Mouse (Mus musculus) limb, embryonic 14.5 days (tissue): ENCODE results near the gene Bicra. TPM values are rescaled to one million over a fixed set of nuclear protein-coding genes. Genes with fewer than 3 reads are reported as not detected.

Source experiments
- ATAC-seq: fragments of 200-750 bp; cut with Nextera tagmentation; 2 replicates; pipeline ENCODE4 v1.8.0; 2017; ENCODE audit warnings: low read depth, moderate number of reproducible peaks, moderate TSS enrichment; ENCODE audit not compliant: low FRiP score
- DNase-seq: peaks from one replicate; pipeline ENCODE4 v3.0.0-alpha.2; 2015; ENCODE audit warnings: low spot score
- H3K27ac ChIP-seq: fragments of 300-500 bp; sonication (generic); replicated peaks from 2 replicates; pipeline ENCODE4 v1.5.1; 2014; ENCODE audit warnings: low read depth, mild to moderate bottlenecking, low read length, moderate library complexity, mixed read lengths
- H3K27me3 ChIP-seq: fragments of 300-500 bp; sonication (generic); 2 replicates; pipeline ENCODE4 v1.6.1; 2014; ENCODE audit warnings: low read length, mixed read lengths; ENCODE audit not compliant: control insufficient read depth, insufficient read depth
- H3K36me3 ChIP-seq: fragments of 300-500 bp; sonication (generic); 2 replicates; pipeline ENCODE4 v1.6.1; 2014; ENCODE audit warnings: mild to moderate bottlenecking, low read length, moderate library complexity, mixed read lengths; ENCODE audit not compliant: control insufficient read depth, insufficient read depth
- H3K4me1 ChIP-seq: fragments of 300-500 bp; sonication (generic); 2 replicates; pipeline ENCODE4 v1.6.1; 2014; ENCODE audit warnings: antibody characterized with exemption, low read length, mixed read lengths; ENCODE audit not compliant: control insufficient read depth, insufficient read depth
- H3K4me2 ChIP-seq: fragments of 300-500 bp; sonication (generic); replicated peaks from 2 replicates; pipeline ENCODE4 v1.6.1; 2014; ENCODE audit warnings: low read depth, mild to moderate bottlenecking, low read length, moderate library complexity; ENCODE audit not compliant: severe bottlenecking
- H3K4me3 ChIP-seq: fragments of 300-500 bp; sonication (generic); replicated peaks from 2 replicates; pipeline ENCODE4 v1.5.1; 2014; ENCODE audit warnings: low read length
- H3K9ac ChIP-seq: fragments of 300-500 bp; sonication (generic); 2 replicates; pipeline ENCODE4 v1.6.1; 2014; ENCODE audit warnings: mild to moderate bottlenecking, low read depth, low read length, moderate library complexity; ENCODE audit not compliant: severe bottlenecking
- H3K9me3 ChIP-seq: fragments of 300-500 bp; sonication (generic); 2 replicates; pipeline ENCODE4 v1.6.1; 2016; ENCODE audit warnings: low read length; ENCODE audit not compliant: control insufficient read depth
- POLR2A ChIP-seq: fragments of 200-500 bp; IDR thresholded peaks from 2 replicates; pipeline ENCODE4 v1.8.0; 2012; ENCODE audit warnings: inconsistent platforms, mild to moderate bottlenecking, moderate library complexity, borderline replicate concordance; ENCODE audit not compliant: insufficient read depth, insufficient read length; ENCODE audit errors: extremely low read depth
- WGBS: fragments of 180-500 bp; shearing (Covaris S2); extraction: QIAGEN DNeasy Blood & Tissue Kit; methylation state at CpG from one replicate; pipeline ENCODE4 v1.1.7; 2014; 5-methylcytosine and 5-hydroxymethylcytosine counted together
- polyA plus RNA-seq, 2 experiments: library from polyadenylated mRNA; depleted of rRNA in 1 of 2; stranded (reverse) in 1 of 2; unstranded in 1 of 2; fragments of >200 nt; fragmentation: Nextera tagmentation in 1 of 2; extraction: Ambion mirVana in 1 of 2; gene quantifications; 2 replicates each; pipeline versions ENCODE4 v1.2.1 to v1.2.3; 2012 to 2014

The Bicra gene
- polyA plus RNA-seq, 2 experiments, result 8.6 to 20.1 TPM

DNA sequence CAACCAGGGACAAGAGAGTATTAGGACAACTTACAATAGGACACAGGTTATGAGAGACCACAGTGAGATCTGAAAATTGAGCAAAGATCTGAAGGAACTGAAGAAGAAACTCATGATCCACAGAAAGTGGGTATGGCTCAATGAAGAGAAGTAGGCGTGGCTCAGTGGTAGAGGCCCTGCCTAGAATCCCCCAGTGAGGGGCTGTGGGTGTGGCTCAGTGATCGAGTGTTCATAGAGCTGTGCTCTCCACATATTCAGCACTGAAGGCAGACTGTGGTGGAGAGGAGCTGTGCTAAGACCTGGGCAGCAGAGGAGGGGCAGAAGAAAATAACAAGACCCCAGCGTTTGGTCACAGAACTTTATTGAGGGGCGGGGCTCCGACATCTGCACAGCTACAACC is 110.2 kb downstream of the Bicra start:
- Histone ChIP-seq H3K9ac (no peak overlapping the region), H3K4me1 (no peaks in the 10 kb centered on the region), H3K27ac (no peak overlapping the region), H3K27me3 (no peaks in the 10 kb centered on the region), H3K4me2 (no peak overlapping the region), H3K4me3 (no peak overlapping the region), H3K9me3 (no peaks in the 10 kb centered on the region), H3K36me3 (peaks cover 64% of the 10 kb centered on the region)
- no peak for TF ChIP-seq POLR2A
- WGBS, result 84% methylated on average over 5 of the region's 5 CpGs
- ATAC-seq (no peak), DNase-seq (no peak)

DNA sequence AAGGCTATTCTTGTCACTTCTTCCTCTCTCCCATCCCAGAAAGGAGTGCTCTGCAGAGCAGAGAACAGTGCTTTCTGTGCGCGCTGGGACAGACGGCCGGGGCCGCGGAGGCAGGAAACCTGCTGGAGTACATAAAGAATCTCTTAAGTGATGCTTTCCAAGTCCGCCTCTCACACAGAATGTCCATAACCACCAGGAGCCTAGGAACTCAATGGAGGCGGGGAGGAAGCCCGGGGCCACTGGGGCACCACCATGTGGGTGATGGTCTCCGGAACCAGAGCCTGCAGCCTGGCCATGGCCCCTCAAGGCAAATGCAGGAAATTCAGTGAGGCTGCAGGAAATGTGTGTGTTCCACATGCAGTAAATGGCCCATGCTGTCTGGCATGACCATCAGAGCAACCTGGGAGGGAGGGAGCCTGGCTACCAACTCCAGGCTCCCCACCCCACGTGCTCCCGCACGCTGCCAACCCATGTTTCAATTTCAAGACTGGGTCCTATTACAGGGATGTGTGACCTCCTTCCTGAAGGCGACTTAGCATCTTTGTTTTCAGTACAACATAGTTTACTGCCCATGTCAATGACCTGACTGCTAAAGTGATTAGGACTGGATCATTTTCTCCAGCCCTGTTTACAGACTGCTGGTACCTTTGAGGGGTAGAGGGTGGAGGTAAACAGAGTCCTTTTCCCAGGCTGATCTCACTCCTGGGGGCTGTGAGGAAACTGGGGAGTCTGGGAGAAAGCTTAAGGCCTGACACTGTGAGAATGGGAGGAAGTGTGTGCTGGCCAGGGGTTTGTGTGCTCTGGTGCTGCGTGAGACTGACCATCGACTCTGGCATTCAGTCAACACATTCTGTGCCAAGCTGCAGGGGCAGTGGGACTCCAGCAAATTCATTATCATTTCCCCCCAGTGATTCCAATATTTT is 114.0 kb downstream of the Bicra start:
- H3K9me3 ChIP-seq, result no peaks in the 10 kb centered on the region
- ATAC-seq (no peak), DNase-seq (no peak)
- H3K27ac ChIP-seq, result no peak overlapping the region
- H3K4me1 ChIP-seq, result no peaks in the 10 kb centered on the region
- TF ChIP-seq POLR2A, result no peak
- 43% methylated on average over 16 of the region's 16 CpGs for WGBS
- peaks cover 28% of the 10 kb centered on the region for H3K36me3 ChIP-seq
- H3K4me2 ChIP-seq, result no peak overlapping the region
- H3K4me3 ChIP-seq, result no peak overlapping the region
- H3K9ac ChIP-seq, result no peak overlapping the region
- H3K27me3 ChIP-seq, result no peaks in the 10 kb centered on the region

DNA sequence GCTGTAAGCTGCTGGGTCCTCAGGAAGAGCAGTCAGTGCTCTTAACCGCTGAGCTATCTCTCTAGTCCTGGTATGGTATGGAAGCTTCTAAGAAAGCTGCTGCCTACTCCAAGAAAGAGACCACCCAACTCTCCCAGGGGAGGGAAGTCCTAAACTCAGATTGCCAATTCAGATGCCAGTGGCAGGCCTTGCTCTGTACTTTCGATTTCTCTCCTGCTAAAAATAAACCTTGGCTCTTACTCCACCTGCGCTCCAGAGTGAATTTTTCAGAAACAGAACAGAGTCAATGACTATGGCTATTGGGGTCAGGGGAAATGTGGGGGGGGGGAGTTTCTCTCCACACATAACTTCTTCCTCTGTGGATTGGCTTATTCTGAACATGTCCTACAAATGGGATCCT is 116.1 kb downstream of the Bicra start:
- Histone ChIP-seq H3K27ac (no peak overlapping the region), H3K4me2 (no peak overlapping the region), H3K9ac (no peak overlapping the region), H3K4me1 (no peaks in the 10 kb centered on the region), H3K9me3 (no peaks in the 10 kb centered on the region), H3K4me3 (no peak overlapping the region), H3K27me3 (no peaks in the 10 kb centered on the region), H3K36me3 (peaks cover 8% of the 10 kb centered on the region)
- DNase-seq (no peak), ATAC-seq (no peak)
- no peak for TF ChIP-seq POLR2A
- 82% methylated on average over 3 of the region's 3 CpGs for WGBS

DNA sequence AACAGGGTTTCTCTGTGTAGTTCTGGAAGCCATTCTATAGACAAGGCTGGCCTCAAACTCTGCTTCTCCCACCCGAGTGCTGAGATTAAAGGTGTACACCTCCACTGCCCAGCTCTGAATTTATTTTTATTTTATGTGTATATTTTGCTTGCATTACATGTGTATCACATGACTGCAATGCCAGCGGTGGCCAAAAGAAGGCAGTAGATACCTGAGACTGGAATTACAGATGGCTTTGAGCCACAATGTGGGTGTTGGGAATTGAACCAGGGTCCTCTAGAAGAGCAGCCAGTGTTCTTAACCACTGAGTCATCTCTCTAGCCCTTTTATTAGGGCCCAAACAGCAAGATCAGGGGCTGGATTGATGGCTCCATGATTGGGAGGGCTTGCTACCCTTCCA is 117.2 kb downstream of the Bicra start:
- Histone ChIP-seq H3K9me3 (no peaks in the 10 kb centered on the region), H3K9ac (no peak overlapping the region), H3K4me1 (no peaks in the 10 kb centered on the region), H3K36me3 (no peaks in the 10 kb centered on the region), H3K27ac (no peak overlapping the region), H3K27me3 (no peaks in the 10 kb centered on the region), H3K4me2 (no peak overlapping the region), H3K4me3 (no peak overlapping the region)
- ATAC-seq (no peak), DNase-seq (no peak)
- no peak for TF ChIP-seq POLR2A
- WGBS, result 62% methylated on average over 2 of the region's 2 CpGs

DNA sequence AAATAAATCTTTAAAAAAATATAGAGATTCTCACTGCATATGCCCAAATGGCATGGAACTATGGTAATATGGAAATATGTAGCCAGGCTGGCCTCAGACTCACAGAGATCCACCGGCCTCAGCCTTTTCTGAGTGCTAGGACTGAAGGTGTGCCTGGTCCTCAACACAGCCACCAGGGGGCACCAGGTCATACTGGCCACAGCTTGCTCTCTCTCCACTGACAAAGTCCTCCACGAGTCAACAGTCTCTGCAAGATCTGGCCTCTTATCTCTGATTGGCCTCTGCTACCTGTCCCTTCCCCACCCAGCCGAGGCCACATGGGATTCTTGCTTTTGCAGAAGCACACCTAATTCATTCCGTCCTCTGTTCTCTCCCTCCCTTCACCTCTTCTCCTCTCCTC is 117.8 kb downstream of the Bicra start:
- Histone ChIP-seq H3K9ac (no peak overlapping the region), H3K4me2 (no peak overlapping the region), H3K9me3 (no peaks in the 10 kb centered on the region), H3K4me3 (no peak overlapping the region), H3K36me3 (no peaks in the 10 kb centered on the region), H3K27me3 (no peaks in the 10 kb centered on the region), H3K4me1 (no peaks in the 10 kb centered on the region), H3K27ac (no peak overlapping the region)
- ATAC-seq, result no peak
- WGBS, result 63% methylated on average over 3 of the region's 4 CpGs
- TF ChIP-seq POLR2A, result no peak
- peak; percentile 50 for DNase-seq
